Mouse (Mus musculus) heart, embryonic 16.5 days (tissue): ENCODE data around the gene Slc44a3. TPM values are rescaled to one million over a fixed set of nuclear protein-coding genes. Genes with fewer than 3 reads are reported as not detected.

Experiments used
- ATAC-seq: fragments of 200-750 bp; cut with Nextera tagmentation; replicated peaks from 2 replicates; pipeline ENCODE4 v1.8.0; 2017; ENCODE audit warnings: moderate number of reproducible peaks; ENCODE audit not compliant: insufficient read depth, low FRiP score; ENCODE audit errors: extremely low read depth
- H3K27ac ChIP-seq: fragments of 300-500 bp; sonication (generic); 2 replicates; pipeline ENCODE4 v1.5.1; 2014; ENCODE audit warnings: mild to moderate bottlenecking, low read length, control low read depth, moderate library complexity
- H3K27me3 ChIP-seq: fragments of 300-500 bp; sonication (generic); 2 replicates; pipeline ENCODE4 v1.6.1; 2014; ENCODE audit warnings: low read length, mixed read lengths; ENCODE audit not compliant: control insufficient read depth, insufficient read depth
- H3K36me3 ChIP-seq: fragments of 300-500 bp; sonication (generic); 2 replicates; pipeline ENCODE4 v1.6.1; 2014; ENCODE audit not compliant: control insufficient read depth, insufficient read depth
- H3K4me1 ChIP-seq: fragments of 300-500 bp; sonication (generic); 2 replicates; pipeline ENCODE4 v1.6.1; 2014; ENCODE audit warnings: low read length, mixed read lengths; ENCODE audit not compliant: control insufficient read depth, insufficient read depth
- H3K4me2 ChIP-seq: fragments of 300-500 bp; sonication (generic); 2 replicates; pipeline ENCODE4 v1.6.1; 2014; ENCODE audit warnings: low read depth, mild to moderate bottlenecking, control low read depth, low read length
- H3K4me3 ChIP-seq: fragments of 300-500 bp; sonication (generic); 2 replicates; pipeline ENCODE4 v1.5.1; 2014; ENCODE audit warnings: mild to moderate bottlenecking, control low read depth, low read length
- H3K9ac ChIP-seq: fragments of 300-500 bp; sonication (generic); 2 replicates; pipeline ENCODE4 v1.6.1; 2014; ENCODE audit warnings: low read length, control low read depth
- H3K9me3 ChIP-seq: fragments of 300-500 bp; sonication (generic); replicated peaks from 2 replicates; pipeline ENCODE4 v1.6.1; 2016; ENCODE audit warnings: low read length; ENCODE audit not compliant: control insufficient read depth
- WGBS: fragments of 180-500 bp; shearing (Covaris S2); extraction: QIAGEN DNeasy Blood & Tissue Kit; methylation state at CpG from one replicate; pipeline ENCODE4 v1.1.7; 2014; 5-methylcytosine and 5-hydroxymethylcytosine counted together
- polyA plus RNA-seq: library from polyadenylated mRNA; unstranded; fragments of >200 nt; fragmentation: Nextera tagmentation; extraction: Ambion mirVana; gene quantifications from 2 replicates; pipeline ENCODE4 v1.2.1, GENCODE M21; 2015

Slc44a3 gene
- 1.2 and 2.5 TPM in 2 replicates for polyA plus RNA-seq

- H3K36me3 ChIP-seq: no peaks in the 10 kb centered on the region
- H3K4me1 ChIP-seq: peaks cover 12% of the 10 kb centered on the region
- ATAC-seq: peak; percentile 29; the same call in 1 of the 2 replicates
- H3K4me2 ChIP-seq: peak within 1 kb of the TSS; percentile 75
- H3K9ac ChIP-seq: peak within 1 kb of the TSS; percentile 60
- no peak within 1 kb of the TSS for H3K27ac ChIP-seq
- peaks cover 13% of the 10 kb centered on the region for H3K27me3 ChIP-seq
- peak within 1 kb of the TSS; percentile 50 for H3K4me3 ChIP-seq
- no peaks in the 10 kb centered on the region for H3K9me3 ChIP-seq
- WGBS: 5% methylated on average over 24 of the region's 24 CpGs
Measured at GRCm38 (mm10) chr3:121532176-121532575, at the start of gene Slc44a3. Slc44a3 (minus strand) TSS chr3:121532404.

GRCm38 (mm10) chr3:121579880-121580549 is 47.8 kb upstream of the Slc44a3 start:
- Histone ChIP-seq H3K27me3 (no peaks in the 10 kb centered on the region), H3K9me3 (no peaks in the 10 kb centered on the region), H3K4me3 (no peak overlapping the region), H3K27ac (no peak overlapping the region), H3K4me2 (no peak overlapping the region), H3K36me3 (no peaks in the 10 kb centered on the region), H3K4me1 (peaks cover 8% of the 10 kb centered on the region), H3K9ac (no peak overlapping the region)
- WGBS: 80% methylated on average over 6 of the region's 6 CpGs
- no peak for ATAC-seq

- H3K4me3 ChIP-seq: no peak overlapping the region
- peaks cover 3% of the 10 kb centered on the region for H3K4me1 ChIP-seq
- no peak overlapping the region for H3K9ac ChIP-seq
- H3K9me3 ChIP-seq: no peaks in the 10 kb centered on the region
- WGBS: 66% methylated on average over 5 of the region's 5 CpGs
- no peaks in the 10 kb centered on the region for H3K36me3 ChIP-seq
- H3K27ac ChIP-seq: no peak overlapping the region
- ATAC-seq: no peak
- H3K4me2 ChIP-seq: no peak overlapping the region
- H3K27me3 ChIP-seq: no peaks in the 10 kb centered on the region
Measured at GRCm38 (mm10) chr3:121579402-121579801, 47.2 kb upstream of the Slc44a3 start.

- ATAC-seq: no peak
- no peaks in the 10 kb centered on the region for H3K27me3 ChIP-seq
- H3K9me3 ChIP-seq: no peaks in the 10 kb centered on the region
- H3K27ac ChIP-seq: no peak overlapping the region
- H3K4me2 ChIP-seq: no peak overlapping the region
- H3K4me1 ChIP-seq: peaks cover 3% of the 10 kb centered on the region
- no peak overlapping the region for H3K9ac ChIP-seq
- no peak overlapping the region for H3K4me3 ChIP-seq
- WGBS: 75% methylated on average over 3 of the region's 5 CpGs
- H3K36me3 ChIP-seq: no peaks in the 10 kb centered on the region
Measured at GRCm38 (mm10) chr3:121578706-121579105, 46.5 kb upstream of the Slc44a3 start.

GRCm38 (mm10) chr3:121577641-121578040 is 45.4 kb upstream of the Slc44a3 start:
- WGBS: 82% methylated on average over 5 of the region's 5 CpGs

GRCm38 (mm10) chr3:121577032-121577591 is 44.9 kb upstream of the Slc44a3 start:
- no peak overlapping the region for H3K4me3 ChIP-seq
- peak overlapping the region; percentile 61 for H3K27ac ChIP-seq
- H3K36me3 ChIP-seq: no peaks in the 10 kb centered on the region
- no peak overlapping the region for H3K9ac ChIP-seq
- 45% methylated on average over 10 of the region's 10 CpGs for WGBS
- no peaks in the 10 kb centered on the region for H3K27me3 ChIP-seq
- peaks cover 3% of the 10 kb centered on the region for H3K4me1 ChIP-seq
- ATAC-seq: peak; percentile 52; the same call in 1 of the 2 replicates
- H3K9me3 ChIP-seq: 0 out of 2 replicates have a peak, but pooled peaks cover 3% of the 10 kb centered on the region
- H3K4me2 ChIP-seq: no peak overlapping the region

More at GRCm38 (mm10) chr3:121577641-121578040, 45.4 kb upstream of the Slc44a3 start:
- Histone ChIP-seq H3K27me3 (no peaks in the 10 kb centered on the region), H3K9ac (no peak overlapping the region), H3K4me3 (no peak overlapping the region), H3K4me2 (no peak overlapping the region), H3K4me1 (peaks cover 3% of the 10 kb centered on the region), H3K27ac (peak overlapping the region; percentile 61), H3K36me3 (no peaks in the 10 kb centered on the region), H3K9me3 (no peaks in the 10 kb centered on the region)
- no peak for ATAC-seq

GRCm38 (mm10) chr3:121576367-121576766 is 44.2 kb upstream of the Slc44a3 start:
- Histone ChIP-seq H3K4me1 (peaks cover 3% of the 10 kb centered on the region), H3K27me3 (no peaks in the 10 kb centered on the region), H3K4me2 (no peak overlapping the region), H3K27ac (no peak overlapping the region), H3K9ac (no peak overlapping the region), H3K9me3 (0 out of 2 replicates have a peak, but pooled peaks cover 3% of the 10 kb centered on the region), H3K4me3 (no peak overlapping the region), H3K36me3 (no peaks in the 10 kb centered on the region)
- 70% methylated on average over 6 of the region's 6 CpGs for WGBS
- ATAC-seq: no peak

GRCm38 (mm10) chr3:121574386-121574785 is 42.2 kb upstream of the Slc44a3 start:
- WGBS: 69% methylated on average over 4 of the region's 4 CpGs
- H3K27ac ChIP-seq: no peak overlapping the region

GRCm38 (mm10) chr3:121573858-121574257 is 41.7 kb upstream of the Slc44a3 start:
- H3K27ac ChIP-seq: no peak overlapping the region
- no peak overlapping the region for H3K9ac ChIP-seq
- no peak overlapping the region for H3K4me3 ChIP-seq
- H3K4me2 ChIP-seq: no peak overlapping the region
- H3K4me1 ChIP-seq: peaks cover 3% of the 10 kb centered on the region
- WGBS: 53% methylated on average over 7 of the region's 7 CpGs
- no peaks in the 10 kb centered on the region for H3K27me3 ChIP-seq
- no peaks in the 10 kb centered on the region for H3K36me3 ChIP-seq
- no peak for ATAC-seq
- 0 out of 2 replicates have a peak, but pooled peaks cover 3% of the 10 kb centered on the region for H3K9me3 ChIP-seq

More at GRCm38 (mm10) chr3:121574386-121574785, 42.2 kb upstream of the Slc44a3 start:
- Histone ChIP-seq H3K9ac (no peak overlapping the region), H3K4me3 (no peak overlapping the region), H3K27me3 (no peaks in the 10 kb centered on the region), H3K9me3 (0 out of 2 replicates have a peak, but pooled peaks cover 3% of the 10 kb centered on the region), H3K36me3 (no peaks in the 10 kb centered on the region), H3K4me2 (no peak overlapping the region), H3K4me1 (peaks cover 3% of the 10 kb centered on the region)
- ATAC-seq: no peak
